21 mouse cellular contexts compared by ENCODE assay signal in the genomic region with DNA sequence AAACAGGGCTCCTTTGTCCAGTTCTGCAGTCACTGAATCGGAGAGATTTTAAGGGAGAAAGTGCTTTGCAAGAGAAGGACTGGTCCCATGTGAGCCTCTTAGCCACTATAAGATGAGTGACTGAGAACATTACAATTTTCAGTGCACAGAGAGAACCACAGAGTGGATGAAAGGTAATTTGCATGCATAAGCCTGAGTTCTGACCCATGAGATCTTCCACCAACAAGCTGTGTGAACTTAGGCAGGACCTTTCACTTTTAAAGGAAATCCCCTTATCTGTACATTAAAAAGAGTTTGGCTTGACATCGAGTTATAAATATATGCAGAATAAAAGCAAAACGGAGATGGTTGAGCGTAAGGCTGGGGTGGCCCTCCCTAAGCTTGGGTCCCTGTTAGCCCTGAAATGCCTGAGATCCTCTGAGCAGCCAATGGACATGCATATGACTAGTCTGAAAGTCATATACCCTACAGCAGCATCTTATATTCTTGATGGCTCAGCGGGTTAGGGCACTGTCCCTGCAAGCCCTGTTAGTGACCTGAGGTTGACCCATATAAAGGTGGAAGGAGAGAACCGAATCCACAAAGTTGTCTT.
A peak's percentile ranks its signal among the peaks of the same experiment; 100 is the strongest.
DNase-seq lines count a peak whose midpoint lies in the region; ATAC-seq and TF ChIP-seq lines count a peak whose summit lies in the region.
"Had no signal": no experiment of that assay in that cellular context is flagged by ENCODE, and none has a peak within 500 bp of the region (broad histone marks: within the 10 kb centered on the region; RNA-seq: fewer than 3 reads in every experiment).

No protein-coding gene starts in this region.

- TF ChIP-seq EP300 in heart, adult 2 months (IDR thresholded peaks at IDR 0.05; ENCODE audit: insufficient read depth, low read depth, low read length): no peak

- H3K9me3 ChIP-seq in kidney, embryonic 16.5 days (ENCODE audit: low read length): no peaks in the 10 kb centered on the region
- H3K9me3 ChIP-seq in kidney, embryonic 14.5 days (ENCODE audit: control insufficient read depth, low read length): no peaks in the 10 kb centered on the region
- no peaks in the 10 kb centered on the region for H3K9me3 ChIP-seq in embryonic facial prominence, embryonic 10.5 days
- H3K9me3 ChIP-seq: midbrain, embryonic 13.5 days; neural tube, embryonic 13.5 days had no signal

- intact Hi-C loops in heart, adult 2 months (cut with DNase I): loop anchor here (5.0 kb wide), 1 partner anchor 93 kb away; a partner anchor contains a TSS

- no peak for TF ChIP-seq POLR2A in heart, adult 2 months (IDR thresholded peaks at IDR 0.05; ENCODE audit: insufficient read depth, low read depth, low read length)

- H3K4me2 ChIP-seq in kidney, embryonic 16.5 days (replicated peaks; ENCODE audit: low read depth, low read length): no peak overlapping the region
- H3K4me2 ChIP-seq in kidney, embryonic 14.5 days (replicated peaks; ENCODE audit: low read depth, low read length): no peak overlapping the region
- H3K4me2 ChIP-seq: lung, embryonic 14.5 days; midbrain, embryonic 13.5 days; neural tube, embryonic 13.5 days had no signal

- WGBS in heart, adult 2 months: 64% methylated on average over 6 of the region's 6 CpGs
- 58% methylated on average over 6 of the region's 6 CpGs for WGBS in kidney, embryonic 16.5 days
- WGBS in kidney, embryonic 14.5 days: 59% methylated on average over 6 of the region's 6 CpGs
- 71% methylated on average over 6 of the region's 6 CpGs for WGBS in embryonic facial prominence, embryonic 10.5 days

- no peak for DNase-seq in heart, adult 2 months
- DNase-seq in heart, postnatal 4 days: no peak
- peak; percentile 47 for DNase-seq in A20 (ENCODE audit: low read depth, low spot score)
- DNase-seq in embryonic facial prominence, embryonic 10.5 days (ENCODE audit: low spot score): no peak
- DNase-seq in left cerebral cortex, adult 9 months (ENCODE audit: low spot score in 2 of 2): no peak
- DNase-seq in right cerebral cortex, postnatal 10 days (ENCODE audit: low spot score in 2 of 2): no peak
- DNase-seq: adrenal gland, adult 2 months; cerebellum, adult 11-12 months; cerebellum, postnatal 14 days; gastrocnemius, adult 2 months; kidney, adult 18-20 months; kidney, postnatal 14 days; lung, embryonic 14.5 days; thymus, postnatal 25 days had no signal

- no peak for ATAC-seq in kidney, embryonic 16.5 days (ENCODE audit: low FRiP score, low TSS enrichment)
- ATAC-seq in kidney, embryonic 14.5 days (ENCODE audit: low FRiP score, low TSS enrichment): no peak
- ATAC-seq: forebrain, embryonic 14.5 days; midbrain, embryonic 13.5 days had no signal

- TF ChIP-seq CTCF in heart, adult 2 months (IDR thresholded peaks at IDR 0.05): no peak

- H3K36me3 ChIP-seq in heart, adult 2 months (ENCODE audit: control insufficient read depth, insufficient read depth, low read length): peaks cover 10% of the 10 kb centered on the region
- no peaks in the 10 kb centered on the region for H3K36me3 ChIP-seq in kidney, embryonic 16.5 days (ENCODE audit: insufficient read depth, low read length)
- no peaks in the 10 kb centered on the region for H3K36me3 ChIP-seq in kidney, embryonic 14.5 days (ENCODE audit: control insufficient read depth, insufficient read depth, low read length)
- H3K36me3 ChIP-seq in embryonic facial prominence, embryonic 10.5 days (replicated peaks): no peaks in the 10 kb centered on the region
- H3K36me3 ChIP-seq: midbrain, embryonic 13.5 days; neural tube, embryonic 13.5 days had no signal

- H3K27ac ChIP-seq in heart, adult 2 months: peak overlapping the region; percentile 24; the same call in 1 of the 2 replicates
- peak overlapping the region; percentile 46; the same call in 1 of the 2 replicates for H3K27ac ChIP-seq in kidney, embryonic 16.5 days (ENCODE audit: low read length)
- H3K27ac ChIP-seq in kidney, embryonic 14.5 days (ENCODE audit: low read depth, low read length): no peak overlapping the region
- peak overlapping the region; percentile 57 for H3K27ac ChIP-seq in embryonic facial prominence, embryonic 10.5 days (replicated peaks)
- H3K27ac ChIP-seq: gastrocnemius, adult 2 months; layer of hippocampus, adult 2 months; liver, embryonic 14.5 days; midbrain, embryonic 13.5 days; neural tube, embryonic 13.5 days had no signal

- H3K9ac ChIP-seq in heart, adult 2 months (ENCODE audit: low read depth, low read length): no peak overlapping the region
- no peak overlapping the region for H3K9ac ChIP-seq in kidney, embryonic 16.5 days (replicated peaks; ENCODE audit: low read length)
- no peak overlapping the region for H3K9ac ChIP-seq in kidney, embryonic 14.5 days (ENCODE audit: low read depth, low read length)
- H3K9ac ChIP-seq: liver, embryonic 14.5 days; lung, embryonic 14.5 days; midbrain, embryonic 13.5 days; neural tube, embryonic 13.5 days had no signal

- H3K27me3 ChIP-seq in heart, adult 2 months (ENCODE audit: control insufficient read depth, insufficient read depth, low read length): no peaks in the 10 kb centered on the region
- no peaks in the 10 kb centered on the region for H3K27me3 ChIP-seq in kidney, embryonic 16.5 days (ENCODE audit: insufficient read depth, low read length)
- no peaks in the 10 kb centered on the region for H3K27me3 ChIP-seq in kidney, embryonic 14.5 days (ENCODE audit: control insufficient read depth, insufficient read depth, low read length)
- no peaks in the 10 kb centered on the region for H3K27me3 ChIP-seq in embryonic facial prominence, embryonic 10.5 days (replicated peaks; ENCODE audit: low read depth, poor library complexity, severe bottlenecking)
- H3K27me3 ChIP-seq: midbrain, embryonic 13.5 days; neural tube, embryonic 13.5 days had no signal

- H3K79me2 ChIP-seq in heart, adult 2 months (replicated peaks; ENCODE audit: control insufficient read depth, insufficient read depth, low read length): no peaks in the 10 kb centered on the region

- no peak overlapping the region for H3K4me3 ChIP-seq in heart, adult 2 months
- no peak overlapping the region for H3K4me3 ChIP-seq in kidney, embryonic 16.5 days (ENCODE audit: low read length)
- no peak overlapping the region for H3K4me3 ChIP-seq in kidney, embryonic 14.5 days (ENCODE audit: low read length)
- no peak overlapping the region for H3K4me3 ChIP-seq in embryonic facial prominence, embryonic 10.5 days
- H3K4me3 ChIP-seq: gastrocnemius, adult 2 months; layer of hippocampus, adult 2 months; midbrain, embryonic 13.5 days; neural tube, embryonic 13.5 days had no signal

- peaks cover 10% of the 10 kb centered on the region for H3K4me1 ChIP-seq in heart, adult 2 months (ENCODE audit: control insufficient read depth, insufficient read depth, low read length)
- peaks cover 30% of the 10 kb centered on the region for H3K4me1 ChIP-seq in kidney, embryonic 16.5 days (ENCODE audit: insufficient read depth, low read length)
- peaks cover 12% of the 10 kb centered on the region for H3K4me1 ChIP-seq in kidney, embryonic 14.5 days (ENCODE audit: control insufficient read depth, insufficient read depth, low read length)
- peaks cover 60% of the 10 kb centered on the region for H3K4me1 ChIP-seq in embryonic facial prominence, embryonic 10.5 days
